Mouse (Mus musculus) spleen, adult 18-20 months (tissue): ENCODE results near the gene Stox1.
A peak's percentile ranks its signal among the peaks of the same experiment; 100 is the strongest.

Source experiments
- DNase-seq, 2 experiments: peaks; one replicate each; pipeline ENCODE4 v3.0.0; 2022; ENCODE audit warnings: mixed read lengths in 2 of 2

The Stox1 gene

DNA sequence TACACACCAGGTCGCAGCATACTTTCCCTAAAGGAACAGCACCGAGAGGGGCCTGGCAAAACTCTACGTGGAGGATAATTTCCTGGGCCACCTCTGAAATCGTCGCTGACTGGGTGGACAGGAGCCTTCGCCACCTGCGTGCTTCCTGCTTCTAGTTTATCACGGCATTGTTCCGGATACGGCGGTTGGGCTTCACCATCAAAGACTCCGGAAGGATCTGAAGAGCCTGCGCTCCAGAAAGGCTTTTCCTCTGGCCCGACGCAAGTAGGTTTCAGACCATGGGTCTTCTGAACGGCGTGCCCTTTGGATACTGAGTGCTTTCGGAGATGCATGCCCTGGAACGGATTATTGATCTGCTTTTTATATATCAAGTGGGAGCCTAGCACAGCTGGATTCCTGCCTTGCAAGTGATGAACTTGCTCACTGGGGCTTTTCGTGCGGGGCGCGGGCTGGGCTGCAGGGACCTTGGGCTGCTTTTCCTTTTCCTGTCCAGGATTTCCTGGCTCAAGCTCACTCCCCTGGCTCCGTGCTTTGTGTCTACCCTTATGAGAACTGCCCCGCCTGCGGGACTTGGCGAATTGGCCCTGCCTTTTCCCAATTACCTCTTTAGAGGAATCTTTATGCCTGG is 60.9 kb downstream of the Stox1 start:
- peak; percentile 27 to 45 for DNase-seq

DNA sequence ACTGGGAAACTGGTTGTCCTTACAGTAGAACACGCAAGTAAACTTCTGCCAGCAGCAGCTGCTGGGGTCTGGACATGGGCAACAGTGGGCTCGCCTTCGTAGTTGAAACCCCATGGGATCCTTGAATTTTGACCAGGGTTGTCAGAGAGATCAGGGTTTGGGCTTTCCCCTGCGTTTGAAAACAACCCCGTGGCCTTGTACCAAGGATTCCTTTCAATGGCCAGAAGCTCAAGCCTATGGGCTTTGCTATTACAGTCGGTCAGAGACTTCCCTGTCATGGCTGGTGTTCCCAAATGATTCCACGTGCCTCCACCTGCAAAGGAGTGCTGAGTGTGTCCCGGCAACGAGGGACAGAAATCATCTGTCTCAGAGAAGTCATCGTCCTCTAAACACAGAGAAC is 61.8 kb downstream of the Stox1 start:
- DNase-seq: no peak

DNA sequence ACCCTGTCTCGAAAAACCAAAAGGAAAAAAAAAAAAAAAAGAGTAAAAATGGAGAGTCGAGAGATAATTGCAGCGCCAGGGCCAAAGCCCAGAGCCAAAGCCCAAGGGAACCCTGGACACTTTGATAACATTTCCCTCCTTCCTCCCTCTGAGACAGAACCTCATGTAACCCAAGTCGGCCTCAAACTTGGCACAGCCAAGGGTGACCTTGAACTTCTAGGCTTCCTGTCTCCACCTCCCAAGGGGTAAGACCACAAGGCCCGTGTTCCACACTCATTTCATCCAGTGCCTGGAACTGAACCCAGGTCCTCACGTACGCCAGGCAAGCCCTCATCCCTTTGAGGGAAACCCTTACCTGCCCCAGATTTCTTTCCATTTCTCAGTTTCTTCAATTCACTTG is 69.2 kb downstream of the Stox1 start:
- DNase-seq: no peak

GRCm38 (mm10) chr10:62651961-62652360 is 74.0 kb downstream of the Stox1 start:
- DNase-seq: no peak

GRCm38 (mm10) chr10:62650881-62651810 is 74.8 kb downstream of the Stox1 start, which contains the start of gene Ddx50:
TSS of gene Ddx50 (minus strand) at chr10:62651218.
- peak; percentile 92 to 95 for DNase-seq

DNA sequence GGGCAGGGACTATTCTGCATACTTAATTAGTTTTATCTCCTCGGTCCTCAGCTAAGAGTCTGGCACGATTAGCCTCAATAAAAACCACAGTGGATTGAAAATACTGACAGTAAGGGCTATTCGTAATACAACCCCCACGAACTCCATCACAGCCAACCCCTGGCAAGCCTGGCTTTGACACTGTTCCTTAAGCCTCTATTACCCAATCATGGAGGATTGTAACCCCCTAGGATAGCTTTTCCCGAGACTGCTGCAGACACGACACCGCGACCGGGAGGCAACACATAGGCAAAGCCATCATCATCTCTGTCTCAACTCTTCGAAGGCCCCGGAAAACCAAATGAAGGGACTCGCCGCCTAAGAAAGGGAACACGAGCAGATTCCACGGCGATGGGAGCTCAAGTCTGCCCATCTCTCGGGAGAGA is 75.6 kb downstream of the Stox1 start:
- no peak for DNase-seq
